Mouse (Mus musculus): ENCODE results near the gene Nup205. TPM values are rescaled to one million over a fixed set of nuclear protein-coding genes. Genes with fewer than 3 reads are reported as not detected.

Nup205 gene
- polyA plus RNA-seq, 1 experiment from 2014 or later: 40.8 TPM

- peak overlapping the region; percentile 31; the same call in 1 of the 2 replicates for H3K9ac ChIP-seq (ENCODE audit: low read depth, low read length)
- no peaks in the 10 kb centered on the region for H3K9me3 ChIP-seq (ENCODE audit: control insufficient read depth, low read length)
- ATAC-seq (ENCODE audit: low FRiP score): no peak
- peak overlapping the region; percentile 60 for H3K4me2 ChIP-seq (replicated peaks; ENCODE audit: low read depth, low read length)
- 61% methylated on average over 9 of the region's 9 CpGs for WGBS
- no peaks in the 10 kb centered on the region for H3K27me3 ChIP-seq (ENCODE audit: control insufficient read depth, insufficient read depth, low read length)
- H3K4me3 ChIP-seq (ENCODE audit: low read depth, low read length): peak overlapping the region; percentile 81; the same call in 1 of the 2 replicates
- DNase-seq (ENCODE audit: low spot score): no peak
- no peaks in the 10 kb centered on the region for H3K36me3 ChIP-seq (ENCODE audit: control insufficient read depth, insufficient read depth, low read length)
- peaks cover 5% of the 10 kb centered on the region for H3K4me1 ChIP-seq (replicated peaks; ENCODE audit: control insufficient read depth, insufficient read depth, low read length)
- no peak overlapping the region; the same call in 1 of the 2 replicates for H3K27ac ChIP-seq (ENCODE audit: low read depth, low read length)
These were observed 77.1 kb downstream of the Nup205 start for GRCm38 (mm10) chr6:35254136-35254904.

DNA sequence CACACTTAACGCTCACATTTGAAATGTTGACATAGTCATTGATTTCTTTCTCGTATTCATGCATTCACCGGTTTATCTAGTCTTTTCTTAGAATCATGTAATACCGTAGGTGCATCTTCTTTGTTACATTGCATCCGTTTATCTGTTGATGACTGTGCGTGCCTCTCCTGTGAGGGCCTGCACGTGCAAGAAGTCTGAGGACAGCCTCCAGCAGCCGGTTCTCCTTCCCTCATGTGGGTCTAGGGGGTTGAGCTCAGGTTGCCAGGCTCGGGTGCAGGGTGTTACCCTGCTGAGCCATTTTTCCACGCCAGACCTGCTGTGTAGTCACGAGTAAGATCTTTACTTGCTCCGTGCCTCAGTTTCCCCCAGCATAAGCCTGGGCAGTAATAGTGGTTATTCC, 77.8 kb downstream of the Nup205 start:
- DNase-seq (ENCODE audit: low spot score) (no peak), ATAC-seq (ENCODE audit: low FRiP score) (no peak)
- Histone ChIP-seq H3K27ac (ENCODE audit: low read depth, low read length) (no peak overlapping the region), H3K4me1 (replicated peaks; ENCODE audit: control insufficient read depth, insufficient read depth, low read length) (peaks cover 5% of the 10 kb centered on the region), H3K27me3 (ENCODE audit: control insufficient read depth, insufficient read depth, low read length) (no peaks in the 10 kb centered on the region), H3K4me3 (ENCODE audit: low read depth, low read length) (no peak overlapping the region), H3K4me2 (replicated peaks; ENCODE audit: low read depth, low read length) (0 out of 2 replicates have a peak overlapping the region, but pooled peaks have one; percentile 60), H3K9ac (ENCODE audit: low read depth, low read length) (no peak overlapping the region; the same call in 1 of the 2 replicates), H3K36me3 (ENCODE audit: control insufficient read depth, insufficient read depth, low read length) (no peaks in the 10 kb centered on the region), H3K9me3 (ENCODE audit: control insufficient read depth, low read length) (no peaks in the 10 kb centered on the region)
- 83% methylated on average over 12 of the region's 12 CpGs for WGBS

GRCm38 (mm10) chr6:35256691-35257090, 79.5 kb downstream of the Nup205 start:
- no peak for DNase-seq (ENCODE audit: low spot score)
- H3K9ac ChIP-seq (ENCODE audit: low read depth, low read length): no peak overlapping the region
- H3K27me3 ChIP-seq (ENCODE audit: control insufficient read depth, insufficient read depth, low read length): no peaks in the 10 kb centered on the region
- no peak overlapping the region for H3K4me2 ChIP-seq (replicated peaks; ENCODE audit: low read depth, low read length)
- WGBS: 92% methylated on average over 7 of the region's 7 CpGs
- no peak overlapping the region for H3K27ac ChIP-seq (ENCODE audit: low read depth, low read length)
- no peak overlapping the region for H3K4me3 ChIP-seq (ENCODE audit: low read depth, low read length)
- ATAC-seq (ENCODE audit: low FRiP score): no peak
- H3K36me3 ChIP-seq (ENCODE audit: control insufficient read depth, insufficient read depth, low read length): no peaks in the 10 kb centered on the region; the same call in 1 of the 2 replicates
- no peaks in the 10 kb centered on the region for H3K9me3 ChIP-seq (ENCODE audit: control insufficient read depth, low read length)
- peaks cover 5% of the 10 kb centered on the region for H3K4me1 ChIP-seq (replicated peaks; ENCODE audit: control insufficient read depth, insufficient read depth, low read length)

GRCm38 (mm10) chr6:35257626-35258190, 80.5 kb downstream of the Nup205 start:
- Histone ChIP-seq H3K9ac (ENCODE audit: low read depth, low read length) (no peak overlapping the region), H3K4me3 (ENCODE audit: low read depth, low read length) (no peak overlapping the region), H3K4me2 (replicated peaks; ENCODE audit: low read depth, low read length) (no peak overlapping the region), H3K27ac (ENCODE audit: low read depth, low read length) (no peak overlapping the region), H3K36me3 (ENCODE audit: control insufficient read depth, insufficient read depth, low read length) (no peaks in the 10 kb centered on the region; the same call in 1 of the 2 replicates), H3K27me3 (ENCODE audit: control insufficient read depth, insufficient read depth, low read length) (no peaks in the 10 kb centered on the region), H3K4me1 (replicated peaks; ENCODE audit: control insufficient read depth, insufficient read depth, low read length) (peaks cover 5% of the 10 kb centered on the region), H3K9me3 (ENCODE audit: control insufficient read depth, low read length) (no peaks in the 10 kb centered on the region)
- ATAC-seq (ENCODE audit: low FRiP score) (no peak), DNase-seq (ENCODE audit: low spot score) (no peak)
- WGBS: 92% methylated on average over 13 of the region's 13 CpGs

DNA sequence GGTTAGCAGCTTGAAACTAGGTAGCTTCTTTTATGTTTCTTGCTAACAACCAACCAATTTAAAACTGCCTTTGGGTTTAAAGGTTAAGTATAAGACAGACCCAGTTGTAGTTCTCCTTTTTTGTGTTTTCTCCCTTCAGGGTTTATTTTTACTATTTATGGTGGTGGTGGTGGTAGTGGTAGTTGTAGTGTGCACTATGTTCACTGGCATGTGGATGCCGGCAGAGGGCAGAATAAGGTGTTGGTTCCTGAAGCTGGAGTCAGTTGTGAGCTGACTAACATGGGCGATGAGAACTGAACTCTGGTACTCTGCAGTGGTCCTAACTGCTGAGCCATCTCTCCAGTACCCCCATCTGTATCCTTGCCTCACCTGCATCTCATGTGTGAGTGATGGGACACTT, 81.7 kb downstream of the Nup205 start:
- H3K9me3 ChIP-seq (ENCODE audit: control insufficient read depth, low read length): no peaks in the 10 kb centered on the region
- 95% methylated on average over 2 of the region's 2 CpGs for WGBS
- H3K27ac ChIP-seq (ENCODE audit: low read depth, low read length): no peak overlapping the region
- H3K4me3 ChIP-seq (ENCODE audit: low read depth, low read length): no peak overlapping the region
- no peaks in the 10 kb centered on the region; the same call in 1 of the 2 replicates for H3K36me3 ChIP-seq (ENCODE audit: control insufficient read depth, insufficient read depth, low read length)
- DNase-seq (ENCODE audit: low spot score) (no peak), ATAC-seq (ENCODE audit: low FRiP score) (no peak)
- no peaks in the 10 kb centered on the region for H3K27me3 ChIP-seq (ENCODE audit: control insufficient read depth, insufficient read depth, low read length)
- H3K4me1 ChIP-seq (replicated peaks; ENCODE audit: control insufficient read depth, insufficient read depth, low read length): peaks cover 5% of the 10 kb centered on the region
- no peak overlapping the region for H3K9ac ChIP-seq (ENCODE audit: low read depth, low read length)
- H3K4me2 ChIP-seq (replicated peaks; ENCODE audit: low read depth, low read length): no peak overlapping the region

- no peak for ATAC-seq (ENCODE audit: low FRiP score)
- Histone ChIP-seq H3K4me2 (replicated peaks; ENCODE audit: low read depth, low read length) (no peak overlapping the region), H3K4me1 (replicated peaks; ENCODE audit: control insufficient read depth, insufficient read depth, low read length) (peaks cover 2% of the 10 kb centered on the region), H3K4me3 (ENCODE audit: low read depth, low read length) (no peak overlapping the region), H3K36me3 (ENCODE audit: control insufficient read depth, insufficient read depth, low read length) (no peaks in the 10 kb centered on the region; the same call in 1 of the 2 replicates), H3K9me3 (ENCODE audit: control insufficient read depth, low read length) (no peaks in the 10 kb centered on the region), H3K27me3 (ENCODE audit: control insufficient read depth, insufficient read depth, low read length) (no peaks in the 10 kb centered on the region), H3K27ac (ENCODE audit: low read depth, low read length) (no peak overlapping the region), H3K9ac (ENCODE audit: low read depth, low read length) (no peak overlapping the region)
- WGBS: 81% methylated on average over 5 of the region's 5 CpGs
- DNase-seq (ENCODE audit: low spot score): no peak
These were observed 82.3 kb downstream of the Nup205 start for GRCm38 (mm10) chr6:35259526-35259925.

- no peak for ATAC-seq (ENCODE audit: low FRiP score)
- no peak overlapping the region for H3K4me3 ChIP-seq (ENCODE audit: low read depth, low read length)
- H3K27ac ChIP-seq (ENCODE audit: low read depth, low read length): no peak overlapping the region
- no peaks in the 10 kb centered on the region for H3K9me3 ChIP-seq (ENCODE audit: control insufficient read depth, low read length)
- no peaks in the 10 kb centered on the region; the same call in 1 of the 2 replicates for H3K36me3 ChIP-seq (ENCODE audit: control insufficient read depth, insufficient read depth, low read length)
- 91% methylated on average over 7 of the region's 7 CpGs for WGBS
- DNase-seq (ENCODE audit: low spot score): no peak
- no peak overlapping the region for H3K4me2 ChIP-seq (replicated peaks; ENCODE audit: low read depth, low read length)
- H3K4me1 ChIP-seq (replicated peaks; ENCODE audit: control insufficient read depth, insufficient read depth, low read length): no peaks in the 10 kb centered on the region
- no peak overlapping the region for H3K9ac ChIP-seq (ENCODE audit: low read depth, low read length)
- no peaks in the 10 kb centered on the region for H3K27me3 ChIP-seq (ENCODE audit: control insufficient read depth, insufficient read depth, low read length)
These were observed 83.3 kb downstream of the Nup205 start for GRCm38 (mm10) chr6:35260531-35260930.

- no peak overlapping the region for H3K9ac ChIP-seq (ENCODE audit: low read depth, low read length)
- WGBS: 90% methylated on average over 15 of the region's 15 CpGs
- no peak for DNase-seq (ENCODE audit: low spot score)
- no peak overlapping the region for H3K4me2 ChIP-seq (replicated peaks; ENCODE audit: low read depth, low read length)
- no peak overlapping the region for H3K27ac ChIP-seq (ENCODE audit: low read depth, low read length)
- H3K4me1 ChIP-seq (replicated peaks; ENCODE audit: control insufficient read depth, insufficient read depth, low read length): no peaks in the 10 kb centered on the region
- H3K36me3 ChIP-seq (ENCODE audit: control insufficient read depth, insufficient read depth, low read length): no peaks in the 10 kb centered on the region; the same call in 1 of the 2 replicates
- ATAC-seq (ENCODE audit: low FRiP score): no peak
- H3K27me3 ChIP-seq (ENCODE audit: control insufficient read depth, insufficient read depth, low read length): no peaks in the 10 kb centered on the region
- H3K9me3 ChIP-seq (ENCODE audit: control insufficient read depth, low read length): no peaks in the 10 kb centered on the region
- no peak overlapping the region for H3K4me3 ChIP-seq (ENCODE audit: low read depth, low read length)
These were observed 88.5 kb downstream of the Nup205 start for GRCm38 (mm10) chr6:35265580-35266278.

All from hindbrain, embryonic 11.5 days (tissue).